Mouse (Mus musculus) liver, embryonic 11.5 days (tissue): ENCODE data around the gene Cdh13. TPM values are rescaled to one million over a fixed set of nuclear protein-coding genes. Genes with fewer than 3 reads are reported as not detected.

Experiments
- ATAC-seq: fragments of 200-750 bp; cut with Nextera tagmentation; replicated peaks from 2 replicates; pipeline ENCODE4 v1.8.0; 2017; ENCODE audit warnings: moderate number of reproducible peaks, mild to moderate bottlenecking, moderate TSS enrichment, moderate library complexity; ENCODE audit not compliant: low FRiP score
- DNase-seq: peaks from one replicate; pipeline ENCODE4 v3.0.0-alpha.2; 2017; ENCODE audit warnings: low spot score
- H3K27ac ChIP-seq: fragments of 300-500 bp; sonication (generic); 2 replicates; pipeline ENCODE4 v1.5.1; 2014; ENCODE audit warnings: mild to moderate bottlenecking, low read depth, low read length, control low read depth
- H3K27me3 ChIP-seq: fragments of 300-500 bp; sonication (generic); replicated peaks from 2 replicates; pipeline ENCODE4 v1.6.1; 2014; ENCODE audit warnings: low read length, mixed read lengths; ENCODE audit not compliant: control insufficient read depth, insufficient read depth
- H3K36me3 ChIP-seq: fragments of 300-500 bp; sonication (generic); 2 replicates; pipeline ENCODE4 v1.6.1; 2014; ENCODE audit warnings: mild to moderate bottlenecking, low read length, moderate library complexity, mixed read lengths; ENCODE audit not compliant: control insufficient read depth, insufficient read depth
- H3K4me1 ChIP-seq: fragments of 300-500 bp; sonication (generic); replicated peaks from 2 replicates; pipeline ENCODE4 v1.6.1; 2014; ENCODE audit warnings: low read length, mixed read lengths; ENCODE audit not compliant: control insufficient read depth, insufficient read depth
- H3K4me2 ChIP-seq: fragments of 300-500 bp; sonication (generic); 2 replicates; pipeline ENCODE4 v1.6.1; 2014; ENCODE audit warnings: mild to moderate bottlenecking, control low read depth, moderate library complexity
- H3K4me3 ChIP-seq: fragments of 300-500 bp; sonication (generic); 2 replicates; pipeline ENCODE4 v1.5.1; 2014; ENCODE audit warnings: low read depth, low read length, control low read depth
- H3K9ac ChIP-seq: fragments of 300-500 bp; sonication (generic); 2 replicates; pipeline ENCODE4 v1.6.1; 2014; ENCODE audit warnings: low read depth, low read length, control low read depth
- H3K9me3 ChIP-seq: fragments of 300-500 bp; sonication (generic); 2 replicates; pipeline ENCODE4 v1.6.1; 2016; ENCODE audit warnings: low read length, inconsistent platforms, mixed read lengths; ENCODE audit not compliant: control insufficient read depth
- WGBS: fragments of 180-500 bp; shearing (Covaris S2); extraction: QIAGEN DNeasy Blood & Tissue Kit; methylation state at CpG from one replicate; pipeline ENCODE4 v1.1.7; 2014; 5-methylcytosine and 5-hydroxymethylcytosine counted together
- polyA plus RNA-seq: library from polyadenylated mRNA; unstranded; fragments of >200 nt; fragmentation: Nextera tagmentation; extraction: Ambion mirVana; gene quantifications from 2 replicates; pipeline ENCODE4 v1.2.1, GENCODE M21; 2014

Gene Cdh13
- 2.5 and 2.9 TPM in 2 replicates for polyA plus RNA-seq

DNA sequence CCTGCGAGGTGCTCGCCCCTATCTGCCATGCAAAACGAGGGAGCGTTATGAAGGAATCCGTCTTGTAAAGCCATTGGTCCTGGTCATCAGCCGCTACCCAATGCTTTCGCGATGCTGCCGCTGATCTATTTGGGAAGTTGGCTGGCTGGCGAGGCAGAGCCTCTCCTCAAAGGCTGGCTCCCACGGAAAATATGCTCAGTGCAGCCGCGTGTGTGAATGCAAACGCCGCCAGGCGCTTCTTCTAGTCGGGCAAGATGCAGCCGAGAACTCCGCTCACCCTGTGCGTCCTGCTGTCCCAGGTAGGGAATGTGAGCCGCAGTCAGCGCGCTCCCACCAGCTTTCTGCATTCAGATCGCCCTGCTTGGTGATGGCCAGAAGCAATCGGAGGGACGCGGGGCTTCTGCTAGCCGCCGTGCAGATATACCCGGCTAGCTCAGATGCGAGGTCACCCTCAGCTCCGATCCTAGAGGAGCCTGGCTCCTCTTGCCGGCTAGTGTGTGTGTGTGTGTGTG is at the start of gene Cdh13:
Gene Cdh13 (plus strand): TSS at position 134 of the 512 bp plus-strand sequence.
- no peak for ATAC-seq
- H3K4me3 ChIP-seq = peak within 1 kb of the TSS; percentile 38

DNA sequence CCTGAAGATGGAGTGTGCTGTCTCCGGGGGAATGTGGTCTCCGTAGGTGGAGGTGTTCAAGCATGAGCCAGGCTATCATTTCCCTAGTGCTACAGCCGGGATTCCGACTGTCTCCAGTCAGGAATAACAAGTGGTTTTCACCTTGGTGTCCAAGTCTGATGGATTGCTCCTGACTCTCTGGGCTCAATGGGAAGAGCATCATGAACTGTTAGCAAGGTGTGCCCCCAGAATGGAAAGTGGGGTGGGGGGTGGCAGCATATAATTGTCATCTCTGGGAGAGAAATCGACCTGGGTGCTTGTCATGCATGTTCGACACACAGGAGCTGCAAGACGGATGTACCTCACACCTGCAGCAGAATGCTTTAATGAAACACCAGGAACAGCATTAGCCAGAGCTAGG is 47.9 kb upstream of the Cdh13 start:
- ATAC-seq (no peak), DNase-seq (no peak)
- WGBS = 82% methylated on average over 7 of the region's 7 CpGs
- Histone ChIP-seq H3K27me3 (no peaks in the 10 kb centered on the region), H3K4me3 (no peak overlapping the region), H3K9me3 (no peaks in the 10 kb centered on the region), H3K4me1 (no peaks in the 10 kb centered on the region), H3K36me3 (no peaks in the 10 kb centered on the region), H3K4me2 (no peak overlapping the region), H3K9ac (no peak overlapping the region), H3K27ac (no peak overlapping the region)

More for the DNA sequence above, at the start of gene Cdh13:
- Histone ChIP-seq H3K4me2 (peak within 1 kb of the TSS; percentile 47), H3K9ac (0 out of 2 replicates have a peak within 1 kb of the TSS, but pooled peaks have one; percentile 17), H3K4me1 (no peaks in the 10 kb centered on the region), H3K9me3 (no peaks in the 10 kb centered on the region), H3K36me3 (no peaks in the 10 kb centered on the region), H3K27me3 (peaks cover 41% of the 10 kb centered on the region), H3K27ac (no peak within 1 kb of the TSS)
- WGBS = 1% methylated on average over 33 of the region's 33 CpGs
- DNase-seq = peak; percentile 42

DNA sequence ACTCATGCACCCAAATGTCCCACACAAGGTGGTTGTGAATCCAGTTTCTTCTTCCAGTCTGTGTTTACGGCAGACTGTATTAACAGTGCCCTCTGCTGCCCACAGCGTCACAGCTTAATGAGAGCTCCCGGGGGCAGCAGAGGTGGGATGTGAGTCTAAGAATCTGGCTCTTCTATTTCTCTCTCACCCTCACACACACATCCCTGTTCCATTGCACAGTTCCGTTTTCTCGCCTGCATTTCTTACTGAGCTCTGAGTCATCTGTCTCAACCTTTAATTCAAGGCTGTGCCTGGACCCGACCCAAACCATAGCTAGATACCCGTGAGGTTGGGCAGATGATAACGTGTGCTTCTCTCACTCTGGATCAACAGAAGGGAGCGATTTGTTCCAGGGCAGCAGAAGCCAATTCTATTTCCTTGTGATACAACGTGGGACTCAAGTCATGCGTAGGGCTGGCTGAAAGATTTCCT is 46.3 kb upstream of the Cdh13 start:
- Histone ChIP-seq H3K4me3 (no peak overlapping the region), H3K4me1 (no peaks in the 10 kb centered on the region), H3K36me3 (no peaks in the 10 kb centered on the region), H3K9ac (no peak overlapping the region), H3K4me2 (no peak overlapping the region), H3K27me3 (no peaks in the 10 kb centered on the region), H3K9me3 (no peaks in the 10 kb centered on the region), H3K27ac (no peak overlapping the region)
- no peak for DNase-seq
- 68% methylated on average over 11 of the region's 11 CpGs for WGBS
- no peak for ATAC-seq

DNA sequence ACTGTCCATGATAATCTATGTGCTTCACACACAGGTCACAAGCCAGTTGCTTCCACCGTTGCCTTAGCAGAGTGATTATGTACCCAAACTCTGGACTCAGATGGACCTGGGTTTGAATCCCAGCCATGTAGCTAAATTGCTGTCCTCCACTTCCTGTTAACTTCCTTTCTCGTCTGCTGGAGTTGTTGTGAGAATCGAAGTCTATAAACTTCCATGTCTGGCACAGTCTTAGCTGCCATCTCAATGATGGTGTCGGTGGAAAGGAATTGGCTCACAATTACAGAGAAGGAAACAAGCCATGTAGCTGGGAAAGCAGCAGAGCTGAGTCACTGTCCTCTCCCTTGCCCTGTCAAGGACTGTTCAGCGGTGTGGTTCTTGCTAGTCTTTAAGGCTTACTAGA is 45.4 kb upstream of the Cdh13 start:
- DNase-seq (no peak), ATAC-seq (no peak)
- WGBS = 75% methylated on average over 5 of the region's 5 CpGs
- Histone ChIP-seq H3K4me1 (no peaks in the 10 kb centered on the region), H3K27ac (no peak overlapping the region), H3K9me3 (no peaks in the 10 kb centered on the region), H3K27me3 (no peaks in the 10 kb centered on the region), H3K4me2 (no peak overlapping the region), H3K4me3 (no peak overlapping the region), H3K9ac (no peak overlapping the region), H3K36me3 (no peaks in the 10 kb centered on the region)

DNA sequence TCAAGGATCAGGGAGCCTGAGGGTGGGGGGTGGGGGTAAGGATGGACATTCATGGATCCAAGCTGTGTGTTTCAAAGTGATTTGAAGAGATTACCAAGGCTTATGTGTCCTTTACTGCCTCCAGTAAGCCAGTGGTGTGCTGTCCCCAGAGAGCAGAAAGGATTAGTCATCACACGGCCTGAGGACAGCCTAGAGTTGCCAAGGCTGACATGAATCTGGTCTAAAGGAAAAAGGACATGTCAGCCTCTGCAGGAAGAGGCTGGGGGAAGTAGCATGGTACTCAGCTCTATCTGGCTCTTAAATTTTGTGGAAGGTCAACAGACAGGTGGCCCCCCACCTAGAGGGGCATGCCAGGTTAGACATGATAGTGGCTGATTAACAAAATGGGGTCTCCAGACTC is 44.3 kb upstream of the Cdh13 start:
- H3K4me3 ChIP-seq = no peak overlapping the region
- H3K36me3 ChIP-seq = no peaks in the 10 kb centered on the region
- H3K4me1 ChIP-seq = no peaks in the 10 kb centered on the region
- no peak for DNase-seq
- no peaks in the 10 kb centered on the region for H3K9me3 ChIP-seq
- WGBS = 68% methylated on average over 1 of the region's 1 CpGs
- no peak overlapping the region for H3K4me2 ChIP-seq
- H3K9ac ChIP-seq = no peak overlapping the region
- no peak for ATAC-seq
- H3K27ac ChIP-seq = no peak overlapping the region
- no peaks in the 10 kb centered on the region for H3K27me3 ChIP-seq

DNA sequence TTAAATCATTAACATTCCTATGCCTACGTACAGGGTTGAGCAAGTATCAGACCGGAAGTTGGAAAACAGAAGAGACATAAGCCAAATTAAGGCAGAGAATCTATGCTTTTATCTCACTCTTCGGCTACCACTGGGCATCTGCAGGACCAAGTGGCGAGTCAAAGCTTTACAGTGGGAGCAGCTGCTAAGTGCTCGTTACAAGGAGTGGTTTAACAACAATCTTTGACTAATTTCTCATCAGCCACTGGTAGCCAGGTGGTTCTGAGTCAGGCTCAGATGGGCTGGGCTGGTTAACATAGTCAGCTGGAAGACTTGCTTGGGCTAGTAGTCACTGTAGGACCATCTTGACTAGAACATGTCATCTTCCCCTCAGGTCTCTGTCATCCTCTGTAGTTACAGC is 34.2 kb upstream of the Cdh13 start:
- no peak overlapping the region for H3K9ac ChIP-seq
- no peaks in the 10 kb centered on the region for H3K4me1 ChIP-seq
- no peak overlapping the region for H3K27ac ChIP-seq
- no peaks in the 10 kb centered on the region for H3K36me3 ChIP-seq
- H3K4me2 ChIP-seq = no peak overlapping the region
- DNase-seq (no peak), ATAC-seq (no peak)
- no peaks in the 10 kb centered on the region for H3K9me3 ChIP-seq
- H3K4me3 ChIP-seq = no peak overlapping the region
- 72% methylated on average over 5 of the region's 5 CpGs for WGBS
- no peaks in the 10 kb centered on the region for H3K27me3 ChIP-seq

DNA sequence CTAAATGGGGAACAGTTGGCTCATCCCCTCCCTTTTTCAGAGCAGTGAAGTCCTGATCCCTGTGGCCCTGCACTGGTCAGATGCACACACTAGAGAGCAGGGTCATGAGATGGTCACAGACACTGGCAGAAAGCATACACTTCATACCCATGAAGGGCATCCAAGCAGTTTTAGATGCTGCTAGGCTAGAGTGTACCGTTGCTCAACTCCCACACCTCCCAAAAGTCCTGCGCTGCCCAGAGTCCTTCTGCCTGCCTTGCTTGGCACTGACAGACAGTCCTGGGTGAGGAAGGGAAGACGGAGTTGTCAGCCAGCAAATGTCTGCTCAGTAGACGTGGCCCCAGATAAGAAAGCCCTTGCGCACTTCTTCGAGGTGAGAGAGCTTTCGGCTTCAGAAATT is 33.6 kb upstream of the Cdh13 start:
- H3K9me3 ChIP-seq = no peaks in the 10 kb centered on the region
- no peak overlapping the region for H3K9ac ChIP-seq
- H3K4me3 ChIP-seq = no peak overlapping the region
- H3K36me3 ChIP-seq = no peaks in the 10 kb centered on the region
- no peak overlapping the region for H3K27ac ChIP-seq
- no peak for ATAC-seq
- no peaks in the 10 kb centered on the region for H3K27me3 ChIP-seq
- no peaks in the 10 kb centered on the region for H3K4me1 ChIP-seq
- no peak for DNase-seq
- 79% methylated on average over 7 of the region's 7 CpGs for WGBS
- no peak overlapping the region for H3K4me2 ChIP-seq

DNA sequence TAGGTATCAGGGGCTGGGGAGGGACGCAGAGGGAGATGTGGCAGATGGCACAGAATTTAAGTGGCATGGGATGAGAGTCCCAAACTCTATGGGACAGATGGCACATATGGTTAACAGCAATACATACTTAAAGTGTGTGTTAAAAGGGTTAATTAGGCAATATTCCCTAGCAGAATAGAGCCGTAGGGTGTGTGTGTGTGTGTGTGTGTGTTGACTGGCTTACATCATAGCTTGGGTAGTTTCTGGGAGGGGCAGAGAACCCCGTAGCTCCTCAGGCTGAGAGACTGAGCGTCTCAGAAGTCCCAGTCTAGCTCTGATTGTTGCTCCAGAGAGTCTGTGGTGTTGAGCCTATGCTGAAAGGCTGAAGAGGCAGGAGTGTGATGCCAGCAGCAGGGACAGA is 20.4 kb upstream of the Cdh13 start:
- ATAC-seq (no peak), DNase-seq (no peak)
- no peak overlapping the region for H3K4me3 ChIP-seq
- 59% methylated on average over 4 of the region's 4 CpGs for WGBS
- H3K4me2 ChIP-seq = no peak overlapping the region
- H3K4me1 ChIP-seq = no peaks in the 10 kb centered on the region
- no peaks in the 10 kb centered on the region for H3K27me3 ChIP-seq
- no peak overlapping the region for H3K9ac ChIP-seq
- H3K27ac ChIP-seq = no peak overlapping the region
- no peaks in the 10 kb centered on the region for H3K9me3 ChIP-seq
- H3K36me3 ChIP-seq = no peaks in the 10 kb centered on the region

DNA sequence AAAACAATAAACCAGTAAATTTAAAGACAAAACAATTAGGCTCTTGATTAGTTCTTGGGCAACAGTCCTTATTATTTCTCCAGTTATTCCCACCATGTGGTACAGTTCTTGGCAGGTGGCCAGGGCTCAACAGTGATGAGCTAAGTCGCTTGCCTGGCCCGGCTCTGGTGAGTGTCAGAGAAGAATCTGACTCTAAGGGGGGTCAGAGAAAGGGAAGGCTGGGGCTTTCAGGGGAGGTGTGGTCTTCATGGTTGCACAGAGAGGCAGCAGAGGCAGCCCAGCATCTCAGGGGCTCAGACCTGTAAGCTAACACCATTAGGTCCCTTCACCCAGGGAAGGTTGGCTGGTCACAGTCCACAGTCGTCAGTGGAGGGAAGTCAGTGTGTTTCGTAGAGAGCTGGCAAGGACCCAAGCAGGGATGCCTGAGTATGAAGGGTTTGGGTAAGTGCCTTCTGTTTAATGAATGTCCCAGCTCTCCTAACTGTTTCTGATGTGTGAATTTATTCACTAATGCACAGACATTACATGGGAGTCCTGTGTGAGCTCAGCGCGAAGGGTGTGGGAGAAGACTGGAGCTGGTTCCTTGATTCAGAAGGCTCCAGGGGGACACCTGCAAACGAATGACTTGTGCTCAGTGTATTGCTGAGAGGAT is 12.7 kb upstream of the Cdh13 start:
- H3K36me3 ChIP-seq = no peaks in the 10 kb centered on the region
- no peak overlapping the region for H3K4me3 ChIP-seq
- H3K4me1 ChIP-seq = no peaks in the 10 kb centered on the region
- no peak overlapping the region for H3K27ac ChIP-seq
- no peaks in the 10 kb centered on the region for H3K27me3 ChIP-seq
- H3K9ac ChIP-seq = no peak overlapping the region
- ATAC-seq = no peak
- WGBS = 57% methylated on average over 7 of the region's 7 CpGs
- no peaks in the 10 kb centered on the region for H3K9me3 ChIP-seq
- no peak overlapping the region for H3K4me2 ChIP-seq
- no peak for DNase-seq
